Mouse (Mus musculus) monocyte, adult 2 months (primary cell): Measurements from ENCODE around the gene Prkar1a.

Source experiments
- DNase-seq, 2 experiments: peaks; one replicate each; pipeline ENCODE4 v3.0.0; 2022; ENCODE audit warnings: low spot score in 2 of 2, low read depth in 1 of 2

Gene Prkar1a

GRCm38 (mm10) chr11:109704311-109705205, 55.4 kb downstream of the Prkar1a start:
- no peak for DNase-seq

- no peak for DNase-seq
Observed at GRCm38 (mm10) chr11:109705336-109706054, 56.3 kb downstream of the Prkar1a start.

GRCm38 (mm10) chr11:109706055-109706412, 56.8 kb downstream of the Prkar1a start:
- DNase-seq = no peak

GRCm38 (mm10) chr11:109706586-109706985, 57.4 kb downstream of the Prkar1a start:
- DNase-seq = no peak

- no peak for DNase-seq
Observed at GRCm38 (mm10) chr11:109707442-109707841, 58.2 kb downstream of the Prkar1a start.

- DNase-seq = no peak
Observed at GRCm38 (mm10) chr11:109708786-109709185, 59.6 kb downstream of the Prkar1a start.

GRCm38 (mm10) chr11:109709501-109709900, 60.3 kb downstream of the Prkar1a start:
- no peak for DNase-seq

GRCm38 (mm10) chr11:109714341-109715247, 65.4 kb downstream of the Prkar1a start:
- no peak for DNase-seq

- DNase-seq = no peak
Observed at GRCm38 (mm10) chr11:109715311-109715781, 66.1 kb downstream of the Prkar1a start.

GRCm38 (mm10) chr11:109716981-109717380, 67.8 kb downstream of the Prkar1a start:
- DNase-seq = no peak

- DNase-seq = no peak
Observed at GRCm38 (mm10) chr11:109717448-109717847, 68.2 kb downstream of the Prkar1a start.

- DNase-seq = no peak
Observed at GRCm38 (mm10) chr11:109717966-109718895, 69.0 kb downstream of the Prkar1a start.
